Mouse (Mus musculus): Measurements from ENCODE around the gene Tusc2.

- no peak for TF ChIP-seq CHD2 (IDR thresholded peaks at IDR 0.05; ENCODE audit: low read depth, low read length)
- no peak for TF ChIP-seq ZC3H11A (IDR thresholded peaks at IDR 0.05; ENCODE audit: borderline replicate concordance, low read depth, low read length)
- no peak for TF ChIP-seq MAFK (IDR thresholded peaks at IDR 0.05; ENCODE audit: insufficient read depth, low read depth, low read length)
Measured at GRCm38 (mm10) chr9:107539940-107540339, 23.1 kb upstream of the Tusc2 start.
